Mouse (Mus musculus) layer of hippocampus, adult 18-20 months (tissue): ENCODE results near the gene Cd209c. TPM values are rescaled to one million over a fixed set of nuclear protein-coding genes. Genes with fewer than 3 reads are reported as not detected.
A peak's percentile ranks its signal among the peaks of the same experiment; 100 is the strongest.

ENCODE experiments used
- DNase-seq, 2 experiments: peaks; one replicate each; pipeline ENCODE4 v3.0.0; 2022; ENCODE audit warnings: low spot score in 2 of 2
- long read RNA-seq: library from polyadenylated mRNA; stranded (forward); transcript quantifications from one replicate; pipeline ENCODE4 v2.0.0, GENCODE M21; 2021
- total RNA-seq, 2 experiments: library from RNA; stranded (reverse); gene quantifications; 2 replicates each; pipeline ENCODE4 v1.2.3; 2021

The Cd209c gene
- total RNA-seq, result under 1 TPM in 1 of 2 experiments, not detected in 1; 0.57 TPM
- long read RNA-seq, result 0 reads

DNA sequence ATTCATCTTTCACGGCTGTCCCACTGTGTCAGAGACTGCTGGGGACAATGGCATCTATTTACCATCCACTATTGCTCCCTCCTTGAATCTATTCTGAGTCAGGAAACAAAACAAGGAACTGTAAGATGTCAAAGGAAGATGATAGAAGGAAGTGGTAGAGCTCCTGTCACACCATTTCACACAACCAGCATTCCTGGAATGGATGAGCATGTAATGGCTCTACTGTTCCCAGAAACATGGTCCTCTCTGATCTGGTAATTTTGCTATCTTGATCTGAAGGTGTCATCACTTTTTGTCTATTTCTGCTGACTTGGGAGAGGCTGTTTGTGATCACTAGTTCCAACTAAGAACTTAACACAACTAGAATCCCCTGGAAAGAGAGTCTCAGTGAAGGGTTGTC lies at the start of gene Cd209c:
Gene Cd209c, minus strand, starts transcription at position 101 of the 400 bp plus-strand sequence.
- DNase-seq, result no peak

GRCm38 (mm10) chr8:3994219-3994618 lies 39.7 kb upstream of the Cd209c start:
- DNase-seq, result no peak

DNA sequence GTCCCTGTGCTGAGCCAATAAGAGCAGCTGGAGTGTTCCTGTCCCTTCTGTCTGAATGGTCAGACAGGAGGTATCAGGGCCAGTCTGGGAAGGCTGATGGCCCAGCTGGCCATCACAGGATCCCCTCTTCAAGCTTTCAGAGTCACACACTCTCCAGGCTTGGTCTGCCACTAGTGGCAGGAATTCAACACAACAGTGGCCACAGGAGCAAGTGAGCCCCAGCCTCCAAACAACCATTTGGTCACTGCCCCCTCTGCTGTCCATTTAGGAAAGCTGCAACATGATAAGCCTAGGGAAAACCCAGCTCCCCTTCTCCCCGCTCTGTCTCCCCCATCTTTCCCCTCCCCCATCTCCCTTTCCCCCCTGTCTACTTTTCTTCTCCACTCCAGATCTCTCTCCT lies 1.5 kb upstream of the Cd209c start:
- peak in 1 of 2 experiments; percentile 3 for DNase-seq

- DNase-seq, result no peak
Observed at GRCm38 (mm10) chr8:3940023-3940422, 14.5 kb downstream of the Cd209c start.

GRCm38 (mm10) chr8:3926744-3927143 lies 27.8 kb downstream of the Cd209c start, which contains the start of gene Cd209b:
Gene Cd209b (minus strand): TSS chr8:3926844.
- no peak for DNase-seq

Other genes starting within 250 kb of the Cd209c start
- not detected for gene Clec4g, start 234.1 kb downstream of the Cd209c start, total RNA-seq
- 1 to 10 TPM in 1 of 2 experiments, under 1 TPM in 1; 0.57 to 1.0 TPM for gene Cd209a, start 205.8 kb downstream of the Cd209c start, total RNA-seq
- not detected for gene Cd209e, start 100.4 kb downstream of the Cd209c start, total RNA-seq
- gene Cd209d, start 76.2 kb downstream of the Cd209c start, total RNA-seq, result not detected
- gene Cd209b, start 27.9 kb downstream of the Cd209c start, total RNA-seq, result 1 to 10 TPM in 1 of 2 experiments, under 1 TPM in 1; 0.58 to 1.4 TPM
- under 1 TPM; 0.37 to 0.43 TPM for gene Cd209f, start 151.1 kb upstream of the Cd209c start, total RNA-seq
- under 1 TPM in 1 of 2 experiments, not detected in 1; 0.22 TPM for gene Cd209g, start 179.4 kb upstream of the Cd209c start, total RNA-seq
- 100 to 1,000 TPM in 1 of 2 experiments, 10 to 100 TPM in 1; 93.2 to 102 TPM for gene Evi5l, start 211.8 kb upstream of the Cd209c start, total RNA-seq